Mouse (Mus musculus): ENCODE measurements around the gene Zfp42.

DNA sequence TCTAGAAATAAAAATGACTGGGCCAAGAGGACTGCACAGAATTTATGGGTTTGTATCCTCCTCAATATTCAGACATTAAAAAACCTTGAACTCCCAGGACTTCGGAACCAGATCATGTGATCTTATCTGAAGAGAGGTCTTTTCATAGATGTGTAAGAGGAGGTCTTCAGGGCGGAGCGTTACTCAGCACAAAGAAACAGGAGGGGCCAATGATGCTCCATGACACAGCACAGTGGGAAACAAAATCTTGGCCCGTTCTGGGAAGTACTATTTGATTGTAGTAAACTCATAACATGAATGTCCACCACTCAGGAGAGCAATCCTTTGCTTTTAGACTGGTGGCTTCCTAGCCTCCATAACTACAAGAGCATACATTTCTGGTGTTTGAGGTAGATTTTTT is 12.6 kb downstream of the Zfp42 start:
- TF ChIP-seq CTCF (IDR thresholded peaks at IDR 0.05; ENCODE audit: borderline replicate concordance, insufficient read depth, low read depth, low read length) = no peak
- TF ChIP-seq POLR2A (IDR thresholded peaks at IDR 0.05; ENCODE audit: borderline replicate concordance, insufficient read depth, low read length) = no peak

All from cerebellum, adult 2 months (tissue).